Mouse (Mus musculus) frontal cortex, postnatal 10 days (tissue): ENCODE results near the gene Zc3h7b.

Source experiments
- DNase-seq, 2 experiments: peaks; one replicate each; pipeline ENCODE4 v3.0.0; 2022; ENCODE audit warnings: low spot score in 2 of 2, mixed read lengths in 1 of 2

Zc3h7b gene

GRCm38 (mm10) chr15:81845033-81845625 lies 100.3 kb downstream of the Zc3h7b start:
- no peak for DNase-seq

- no peak for DNase-seq
Observed at GRCm38 (mm10) chr15:81845724-81846123, 100.9 kb downstream of the Zc3h7b start.
